Mouse (Mus musculus) stomach, embryonic 15.5 days (tissue): Measurements from ENCODE around the gene Foxs1. TPM values are rescaled to one million over a fixed set of nuclear protein-coding genes. Genes with fewer than 3 reads are reported as not detected.

Experiments used
- ATAC-seq: fragments of 200-750 bp; cut with Nextera tagmentation; 2 replicates; pipeline ENCODE4 v1.8.0; 2017; ENCODE audit warnings: low read depth, moderate number of reproducible peaks, moderate TSS enrichment; ENCODE audit not compliant: insufficient read depth, low FRiP score
- H3K27ac ChIP-seq: fragments of 300-500 bp; sonication (generic); 2 replicates; pipeline ENCODE4 v1.5.1; 2015; ENCODE audit warnings: mild to moderate bottlenecking, inconsistent platforms
- H3K27me3 ChIP-seq: fragments of 300-500 bp; sonication (generic); replicated peaks from 2 replicates; pipeline ENCODE4 v1.6.1; 2015; ENCODE audit warnings: inconsistent platforms
- H3K36me3 ChIP-seq: fragments of 300-500 bp; sonication (generic); 2 replicates; pipeline ENCODE4 v1.6.1; 2015; ENCODE audit warnings: inconsistent platforms
- H3K4me1 ChIP-seq: fragments of 300-500 bp; sonication (generic); 2 replicates; pipeline ENCODE4 v1.6.1; 2015; ENCODE audit warnings: inconsistent platforms
- H3K4me2 ChIP-seq: fragments of 300-500 bp; sonication (generic); 2 replicates; pipeline ENCODE4 v1.6.1; 2015; ENCODE audit warnings: mild to moderate bottlenecking, inconsistent platforms
- H3K4me3 ChIP-seq: fragments of 300-500 bp; sonication (generic); replicated peaks from 2 replicates; pipeline ENCODE4 v1.5.1; 2015; ENCODE audit warnings: inconsistent platforms
- H3K9ac ChIP-seq: fragments of 300-500 bp; sonication (generic); 2 replicates; pipeline ENCODE4 v1.6.1; 2015; ENCODE audit warnings: inconsistent platforms
- H3K9me3 ChIP-seq: fragments of 300-500 bp; sonication (generic); 2 replicates; pipeline ENCODE4 v1.6.1; 2016; ENCODE audit warnings: inconsistent platforms
- WGBS: fragments of 180-500 bp; shearing (Covaris S2); methylation state at CpG from one replicate; pipeline ENCODE4 v1.1.7; 2015; 5-methylcytosine and 5-hydroxymethylcytosine counted together
- polyA plus RNA-seq: library from polyadenylated mRNA; unstranded; fragments of >200 nt; fragmentation: Nextera tagmentation; extraction: Ambion mirVana; gene quantifications from 2 replicates; pipeline ENCODE4 v1.2.1, GENCODE M21; 2015

Gene Foxs1
- polyA plus RNA-seq, 1 experiment from 2014 or later: 4.3 TPM

DNA sequence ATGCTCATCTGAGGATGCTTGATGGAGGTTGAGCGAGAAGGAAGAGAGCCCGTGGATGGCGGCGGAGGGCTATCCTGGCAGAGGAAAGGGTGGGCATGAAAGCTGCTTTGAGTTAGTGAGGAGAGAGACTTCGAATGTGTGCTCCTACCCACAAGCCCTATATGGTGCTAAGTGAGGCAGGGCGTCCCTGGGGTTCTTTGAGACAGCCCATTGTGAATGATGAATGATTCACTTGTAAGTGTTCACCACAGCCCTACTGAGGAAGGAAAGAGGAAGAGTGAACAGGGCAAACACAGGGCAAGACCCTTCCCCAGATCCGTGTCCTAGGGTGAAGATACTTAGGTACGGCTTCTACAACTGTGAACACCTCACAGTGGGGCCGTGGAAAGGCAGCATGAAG is 6.1 kb downstream of the Foxs1 start:
- no peaks in the 10 kb centered on the region for H3K36me3 ChIP-seq
- H3K4me1 ChIP-seq: peaks cover 36% of the 10 kb centered on the region
- no peak overlapping the region for H3K4me3 ChIP-seq
- no peak overlapping the region for H3K9ac ChIP-seq
- ATAC-seq: no peak
- no peak overlapping the region for H3K4me2 ChIP-seq
- no peak overlapping the region for H3K27ac ChIP-seq
- 74% methylated on average over 9 of the region's 9 CpGs for WGBS
- no peaks in the 10 kb centered on the region for H3K9me3 ChIP-seq
- no peaks in the 10 kb centered on the region for H3K27me3 ChIP-seq

DNA sequence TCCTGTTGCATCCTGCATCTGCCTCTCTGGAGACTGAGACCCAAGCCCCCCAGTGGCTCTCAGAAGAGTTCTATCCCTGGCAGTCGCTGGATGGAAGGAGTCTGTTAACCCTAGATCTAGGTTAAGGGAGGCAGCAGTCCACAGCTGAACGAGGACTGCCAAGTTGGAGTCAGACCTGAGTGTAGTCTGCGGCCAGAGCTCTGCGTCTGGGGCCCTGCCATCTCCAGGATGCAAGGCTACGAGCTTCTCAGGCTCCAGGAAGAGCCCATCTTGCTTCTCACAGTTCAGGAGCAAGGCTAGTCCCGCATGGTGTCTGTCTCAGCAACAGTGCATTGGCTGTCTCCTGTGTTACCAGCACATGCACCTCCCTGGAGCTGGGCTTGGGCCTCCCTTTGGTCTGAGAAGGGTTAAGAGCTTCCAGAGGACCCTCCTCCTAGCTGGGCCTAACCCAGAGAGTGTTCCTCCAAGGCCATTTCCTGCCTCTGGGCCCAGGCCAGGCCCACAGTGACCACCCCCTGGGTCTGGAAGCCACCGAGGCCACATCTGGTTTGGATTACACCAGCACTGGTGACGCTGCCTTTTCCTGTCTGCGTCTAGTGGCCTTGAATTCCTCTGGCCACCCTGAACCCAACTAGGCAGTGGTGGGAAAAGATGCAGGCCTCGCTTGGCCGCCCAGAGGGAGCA is 7.7 kb downstream of the Foxs1 start:
- H3K9me3 ChIP-seq: no peaks in the 10 kb centered on the region
- ATAC-seq: peak; percentile 56; the same call in 1 of the 2 replicates
- no peak overlapping the region for H3K4me2 ChIP-seq
- H3K36me3 ChIP-seq: no peaks in the 10 kb centered on the region
- H3K27me3 ChIP-seq: no peaks in the 10 kb centered on the region
- 48% methylated on average over 11 of the region's 11 CpGs for WGBS
- H3K9ac ChIP-seq: no peak overlapping the region
- no peak overlapping the region for H3K4me3 ChIP-seq
- peak overlapping the region; percentile 77 for H3K27ac ChIP-seq
- H3K4me1 ChIP-seq: peaks cover 31% of the 10 kb centered on the region

DNA sequence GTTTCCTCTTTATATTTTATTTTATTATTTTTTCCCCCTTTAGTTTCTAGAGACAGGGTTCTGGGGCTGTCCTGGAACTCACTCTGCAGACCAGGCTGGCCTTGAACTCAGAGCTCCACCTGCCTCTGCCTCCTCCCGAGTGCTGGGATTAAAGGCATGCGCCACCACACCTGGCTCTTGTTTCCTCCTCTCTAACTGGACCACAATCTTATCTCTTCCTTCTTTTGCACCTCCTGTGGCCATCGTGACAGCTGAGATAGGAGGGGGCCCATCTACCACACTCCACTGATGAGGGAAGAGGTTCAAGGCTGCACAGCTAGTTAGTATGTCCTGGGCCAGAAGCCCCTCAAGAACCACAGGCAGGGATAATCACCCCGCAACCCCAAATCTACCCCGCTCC is 8.5 kb downstream of the Foxs1 start:
- ATAC-seq: no peak
- Histone ChIP-seq H3K9ac (no peak overlapping the region), H3K27ac (no peak overlapping the region), H3K9me3 (no peaks in the 10 kb centered on the region), H3K36me3 (no peaks in the 10 kb centered on the region), H3K27me3 (no peaks in the 10 kb centered on the region), H3K4me2 (no peak overlapping the region), H3K4me3 (no peak overlapping the region), H3K4me1 (peaks cover 24% of the 10 kb centered on the region)
- WGBS: 70% methylated on average over 5 of the region's 5 CpGs

DNA sequence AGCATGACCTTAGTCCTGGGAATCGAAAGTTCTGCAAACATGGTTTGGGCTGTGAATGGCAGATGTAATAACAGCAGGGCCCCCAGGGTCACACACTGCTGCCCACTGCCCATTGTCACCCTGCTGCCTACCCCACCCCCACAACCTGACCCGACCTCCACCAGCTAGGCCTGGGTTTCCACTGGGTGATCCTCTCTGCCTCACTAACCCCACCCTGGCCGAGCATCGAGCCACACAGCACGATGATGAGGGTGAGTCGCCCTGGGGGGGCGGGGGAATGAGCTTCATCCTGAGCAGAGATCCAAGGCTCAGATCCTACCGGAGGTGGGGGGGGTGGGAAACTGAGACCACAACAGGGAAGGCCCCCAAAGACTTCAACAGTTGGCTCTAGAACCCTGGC is 8.9 kb downstream of the Foxs1 start:
- Histone ChIP-seq H3K9ac (no peak overlapping the region), H3K36me3 (no peaks in the 10 kb centered on the region), H3K27ac (no peak overlapping the region), H3K4me2 (no peak overlapping the region), H3K27me3 (no peaks in the 10 kb centered on the region), H3K9me3 (no peaks in the 10 kb centered on the region), H3K4me1 (peaks cover 24% of the 10 kb centered on the region), H3K4me3 (no peak overlapping the region)
- ATAC-seq: no peak
- 65% methylated on average over 8 of the region's 8 CpGs for WGBS

DNA sequence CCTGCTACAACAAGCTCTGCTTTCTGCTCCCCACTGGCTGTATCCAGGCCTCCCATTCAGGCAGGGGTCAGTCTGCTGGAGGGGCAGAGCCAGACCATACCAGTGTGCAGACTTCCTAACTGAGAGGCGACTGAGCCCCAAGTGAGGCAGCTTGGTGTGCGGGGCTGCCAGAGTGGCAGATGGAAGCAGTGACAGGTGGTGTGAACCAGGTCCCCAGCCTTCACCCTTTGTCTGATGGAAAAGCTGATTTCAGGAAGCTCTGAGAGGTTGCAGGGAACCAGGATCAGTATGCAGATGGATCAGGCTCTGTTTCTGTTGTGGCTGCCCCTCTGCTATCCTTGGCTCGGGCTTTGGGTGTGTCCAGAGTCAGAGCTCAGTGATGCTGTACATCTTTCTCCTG is 9.4 kb downstream of the Foxs1 start:
- no peak overlapping the region for H3K9ac ChIP-seq
- no peak for ATAC-seq
- no peak overlapping the region for H3K4me3 ChIP-seq
- no peaks in the 10 kb centered on the region for H3K36me3 ChIP-seq
- H3K27ac ChIP-seq: no peak overlapping the region
- peaks cover 20% of the 10 kb centered on the region for H3K4me1 ChIP-seq
- 77% methylated on average over 3 of the region's 3 CpGs for WGBS
- no peak overlapping the region for H3K4me2 ChIP-seq
- no peaks in the 10 kb centered on the region for H3K27me3 ChIP-seq
- no peaks in the 10 kb centered on the region for H3K9me3 ChIP-seq

DNA sequence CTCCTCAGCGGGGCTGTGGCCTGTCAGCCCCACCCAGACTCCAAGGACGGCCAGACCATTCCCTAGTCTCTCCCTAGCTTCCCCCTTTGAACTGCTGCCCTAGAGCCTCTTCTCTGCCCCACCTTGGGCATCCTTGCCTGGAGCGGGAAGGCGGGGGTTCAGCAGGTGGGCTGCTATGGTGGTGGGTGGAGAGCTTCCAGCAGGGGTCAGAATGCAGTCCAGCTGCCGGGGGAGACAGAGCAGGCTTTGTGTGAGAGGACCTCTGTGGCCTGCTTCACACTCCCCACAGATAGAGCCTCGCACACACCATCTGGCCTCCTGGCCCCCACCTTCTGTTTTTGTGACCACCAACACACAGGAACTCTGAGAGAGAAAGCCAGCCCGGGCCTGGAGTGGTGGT is 10.6 kb downstream of the Foxs1 start:
- WGBS: 32% methylated on average over 7 of the region's 7 CpGs
- ATAC-seq: no peak
- H3K27me3 ChIP-seq: no peaks in the 10 kb centered on the region
- H3K27ac ChIP-seq: no peak overlapping the region
- H3K4me2 ChIP-seq: no peak overlapping the region
- no peak overlapping the region for H3K4me3 ChIP-seq
- H3K36me3 ChIP-seq: no peaks in the 10 kb centered on the region
- H3K9ac ChIP-seq: no peak overlapping the region
- peaks cover 20% of the 10 kb centered on the region for H3K4me1 ChIP-seq
- no peaks in the 10 kb centered on the region for H3K9me3 ChIP-seq

DNA sequence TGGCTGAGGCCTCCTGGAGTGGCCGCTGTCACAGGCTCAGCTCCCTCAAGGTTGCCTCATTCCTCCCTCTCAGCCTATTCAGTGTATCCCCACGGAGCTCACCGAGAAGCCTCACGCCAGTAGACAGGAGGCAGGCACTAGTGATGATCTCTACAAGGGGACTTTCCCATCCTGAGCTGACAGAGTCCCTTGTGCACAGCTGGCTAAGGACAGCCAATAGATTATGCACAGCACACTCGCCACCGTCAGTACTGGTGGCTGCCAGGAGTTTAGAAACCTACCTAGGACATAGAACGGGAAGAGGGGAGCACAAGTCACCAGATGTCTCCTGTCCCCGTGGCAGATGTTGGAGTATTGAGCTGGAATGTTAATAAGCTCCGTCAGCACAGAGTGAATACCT is 15.3 kb downstream of the Foxs1 start:
- Histone ChIP-seq H3K9me3 (no peaks in the 10 kb centered on the region), H3K4me2 (no peak overlapping the region), H3K4me3 (no peak overlapping the region), H3K9ac (no peak overlapping the region), H3K4me1 (peaks cover 5% of the 10 kb centered on the region; the same call in 1 of the 2 replicates), H3K27ac (no peak overlapping the region), H3K36me3 (no peaks in the 10 kb centered on the region), H3K27me3 (peaks cover 14% of the 10 kb centered on the region)
- ATAC-seq: no peak
- WGBS: 37% methylated on average over 9 of the region's 9 CpGs

DNA sequence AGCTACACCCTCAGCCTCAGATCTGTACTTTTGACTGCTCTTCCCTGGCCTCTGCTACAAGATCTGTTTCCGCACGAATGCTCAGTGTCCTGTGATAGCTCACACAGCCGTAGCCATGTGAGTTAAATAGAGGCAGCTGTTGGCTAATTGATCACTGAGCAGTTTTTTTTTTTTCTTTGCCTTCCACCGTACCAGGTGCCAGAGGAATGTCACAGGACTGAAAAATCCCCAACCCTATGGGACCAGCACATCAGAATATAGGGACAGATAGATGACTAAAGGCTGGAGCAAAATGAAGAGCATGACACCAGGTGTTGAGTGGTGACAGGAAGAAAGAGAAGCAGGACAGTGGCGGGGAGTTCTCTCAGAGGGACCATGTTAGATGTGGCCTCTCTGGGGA is 16.9 kb downstream of the Foxs1 start:
- ATAC-seq: no peak
- Histone ChIP-seq H3K9ac (no peak overlapping the region), H3K4me3 (no peak overlapping the region), H3K27ac (no peak overlapping the region), H3K27me3 (peaks cover 28% of the 10 kb centered on the region), H3K4me2 (no peak overlapping the region), H3K36me3 (no peaks in the 10 kb centered on the region), H3K4me1 (peaks cover 5% of the 10 kb centered on the region; the same call in 1 of the 2 replicates), H3K9me3 (no peaks in the 10 kb centered on the region)
- 55% methylated on average over 5 of the region's 5 CpGs for WGBS

DNA sequence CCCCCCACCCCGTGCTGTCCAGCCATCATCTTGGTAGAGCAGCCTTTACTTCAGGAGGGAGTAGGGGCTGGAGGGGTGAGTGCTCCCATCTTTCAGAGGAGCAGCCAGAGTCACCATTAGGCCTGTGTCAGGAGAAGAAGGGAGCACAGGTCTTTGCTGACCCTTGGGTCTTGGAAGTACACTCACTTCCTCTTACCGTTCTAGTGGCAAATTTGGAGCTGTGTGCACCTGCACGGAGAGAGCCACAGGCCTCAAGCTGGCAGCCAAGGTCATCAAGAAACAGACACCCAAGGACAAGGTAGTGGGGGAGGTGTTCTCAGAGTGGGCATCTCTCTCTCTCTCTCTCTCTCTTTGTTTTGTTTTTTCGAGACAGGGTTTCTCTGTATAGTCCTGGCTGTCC is 17.6 kb downstream of the Foxs1 start:
- peaks cover 5% of the 10 kb centered on the region; the same call in 1 of the 2 replicates for H3K4me1 ChIP-seq
- H3K27ac ChIP-seq: no peak overlapping the region
- H3K9me3 ChIP-seq: no peaks in the 10 kb centered on the region
- H3K4me3 ChIP-seq: no peak overlapping the region
- H3K27me3 ChIP-seq: peaks cover 35% of the 10 kb centered on the region
- no peaks in the 10 kb centered on the region for H3K36me3 ChIP-seq
- no peak for ATAC-seq
- H3K4me2 ChIP-seq: no peak overlapping the region
- no peak overlapping the region for H3K9ac ChIP-seq
- WGBS: 59% methylated on average over 4 of the region's 4 CpGs

DNA sequence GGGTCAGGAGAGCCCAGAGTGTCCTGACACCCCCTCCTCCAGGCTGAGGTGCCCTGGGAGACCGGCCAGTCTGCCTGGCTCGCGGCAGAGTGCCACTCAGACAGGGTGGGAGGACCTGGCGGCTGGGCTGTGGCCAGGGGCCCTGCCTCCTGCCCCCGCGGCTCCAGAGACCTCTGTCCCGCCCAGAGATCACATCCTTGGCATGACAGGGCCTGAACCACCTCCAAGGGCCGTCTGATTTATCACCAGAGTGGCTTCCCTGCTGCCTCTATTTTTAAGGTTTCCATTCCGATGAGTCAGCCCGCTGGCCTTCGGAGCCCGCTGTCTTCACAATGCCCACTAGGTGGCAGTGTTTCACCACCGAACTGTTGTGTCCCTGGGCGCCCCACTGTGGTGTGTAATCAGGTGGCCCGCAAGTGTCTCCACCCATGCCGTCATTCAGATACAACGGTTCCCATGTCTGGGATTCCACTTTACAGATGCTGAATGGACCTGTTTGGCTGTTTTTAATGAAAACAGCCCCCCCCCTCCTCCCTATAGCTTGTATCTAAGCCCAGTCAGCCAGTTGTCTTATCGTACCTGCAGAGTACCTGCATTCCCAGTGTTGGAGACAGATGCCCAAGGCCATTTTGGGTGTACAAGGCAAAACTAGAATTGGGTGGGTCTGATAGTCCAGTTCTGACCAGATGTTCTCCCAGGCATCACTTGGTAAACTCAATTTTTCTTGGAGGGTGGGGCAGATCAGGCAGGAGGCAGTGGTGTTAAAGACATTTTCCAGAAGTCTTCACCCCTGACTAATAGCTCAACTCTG is 18.5 kb downstream of the Foxs1 start:
- H3K9me3 ChIP-seq: no peaks in the 10 kb centered on the region
- no peak overlapping the region for H3K27ac ChIP-seq
- ATAC-seq: peak; percentile 59
- H3K9ac ChIP-seq: no peak overlapping the region
- H3K36me3 ChIP-seq: no peaks in the 10 kb centered on the region
- 3% methylated on average over 18 of the region's 18 CpGs for WGBS
- H3K4me1 ChIP-seq: peaks cover 5% of the 10 kb centered on the region; the same call in 1 of the 2 replicates
- peaks cover 37% of the 10 kb centered on the region for H3K27me3 ChIP-seq
- peak overlapping the region; percentile 45 for H3K4me2 ChIP-seq
- H3K4me3 ChIP-seq: 0 out of 2 replicates have a peak overlapping the region, but pooled peaks have one; percentile 20

DNA sequence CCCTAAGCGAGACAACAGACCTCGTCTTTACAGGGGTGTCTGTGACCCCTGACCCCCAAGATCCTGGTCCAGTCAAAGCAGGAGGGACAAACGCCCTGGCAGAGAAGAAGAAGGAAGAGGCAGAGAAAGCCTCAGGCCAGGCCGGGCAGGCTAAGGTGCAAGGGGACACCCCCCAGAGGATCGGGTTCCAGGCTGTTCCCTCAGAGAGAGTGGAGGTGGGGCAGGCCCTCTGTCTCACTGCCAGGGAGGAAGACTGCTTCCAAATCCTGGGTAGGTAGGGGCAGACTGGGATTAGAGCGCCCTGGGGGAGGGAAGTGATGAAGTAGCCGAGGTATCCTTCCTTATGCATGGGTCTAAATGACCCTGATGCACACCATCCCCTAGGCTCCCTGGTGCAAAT is 19.5 kb downstream of the Foxs1 start:
- H3K27me3 ChIP-seq: peaks cover 37% of the 10 kb centered on the region
- no peak overlapping the region for H3K9ac ChIP-seq
- H3K36me3 ChIP-seq: no peaks in the 10 kb centered on the region
- ATAC-seq: no peak
- no peaks in the 10 kb centered on the region for H3K9me3 ChIP-seq
- H3K4me3 ChIP-seq: no peak overlapping the region
- peaks cover 5% of the 10 kb centered on the region; the same call in 1 of the 2 replicates for H3K4me1 ChIP-seq
- WGBS: 32% methylated on average over 7 of the region's 7 CpGs
- no peak overlapping the region for H3K4me2 ChIP-seq
- H3K27ac ChIP-seq: no peak overlapping the region

DNA sequence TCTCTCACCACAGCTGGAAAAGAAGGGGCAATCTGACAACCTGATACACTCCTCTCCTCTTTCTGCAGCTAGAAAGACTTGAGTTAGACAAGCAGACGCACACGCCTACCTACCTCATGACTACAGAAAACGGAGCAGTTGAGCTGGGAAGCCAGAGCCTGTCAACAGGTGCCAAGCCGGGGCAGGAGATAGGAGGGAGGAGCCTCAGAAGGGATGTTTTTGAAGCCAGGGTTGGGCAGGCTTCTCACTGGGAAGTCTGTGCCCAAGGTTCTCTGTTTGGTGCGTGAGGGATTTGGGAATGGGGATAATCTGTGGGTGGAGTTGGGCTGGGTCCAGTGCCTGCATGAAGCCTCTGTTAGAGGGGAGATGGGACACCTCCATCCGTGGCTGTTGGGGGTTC is 21.6 kb downstream of the Foxs1 start:
- WGBS: 30% methylated on average over 6 of the region's 6 CpGs

More for the DNA sequence above, 21.6 kb downstream of the Foxs1 start:
- no peak for ATAC-seq
- Histone ChIP-seq H3K36me3 (no peaks in the 10 kb centered on the region), H3K9me3 (no peaks in the 10 kb centered on the region), H3K4me3 (no peak overlapping the region), H3K9ac (no peak overlapping the region), H3K4me1 (0 out of 2 replicates have a peak, but pooled peaks cover 12% of the 10 kb centered on the region), H3K27me3 (peaks cover 37% of the 10 kb centered on the region), H3K4me2 (no peak overlapping the region), H3K27ac (no peak overlapping the region)
